Mouse (Mus musculus): ENCODE results near the gene Chkb.
"Not testable (repeated sequence)": the region's sequence is repeated elsewhere in the genome, so short reads cannot be mapped to it uniquely, and the experiment has no call there.

The Chkb gene

GRCm38 (mm10) chr15:89452906-89453864, 23.5 kb upstream of the Chkb start:
- peak; percentile 39 for DNase-seq

GRCm38 (mm10) chr15:89442486-89443070, 12.9 kb upstream of the Chkb start:
- peak; percentile 47 for DNase-seq

GRCm38 (mm10) chr15:89435878-89436277, 6.2 kb upstream of the Chkb start:
- DNase-seq, result no peak

- DNase-seq, result peak; percentile 33
Measured at GRCm38 (mm10) chr15:89434136-89434535, 4.4 kb upstream of the Chkb start.

- peak; percentile 71 for DNase-seq
Measured at GRCm38 (mm10) chr15:89432946-89433345, 3.2 kb upstream of the Chkb start.

- DNase-seq, result peak; percentile 40
Measured at GRCm38 (mm10) chr15:89431806-89432205, 2.1 kb upstream of the Chkb start.

- DNase-seq, result no peak
Measured at GRCm38 (mm10) chr15:89431271-89431670, 1.6 kb upstream of the Chkb start.

- not testable (repeated sequence) for DNase-seq
Measured at GRCm38 (mm10) chr15:89430771-89431170, 1.1 kb upstream of the Chkb start.

- peak; percentile 59 for DNase-seq
Measured at GRCm38 (mm10) chr15:89430341-89430740, 633 bp upstream of the Chkb start.

- no peak for DNase-seq
Measured at GRCm38 (mm10) chr15:89428821-89429351, 822 bp downstream of the Chkb start.

GRCm38 (mm10) chr15:89428136-89428790, 1.4 kb downstream of the Chkb start:
- peak; percentile 55 for DNase-seq

- peak; percentile 34 for DNase-seq
Measured at GRCm38 (mm10) chr15:89426716-89427115, 3.0 kb downstream of the Chkb start.

GRCm38 (mm10) chr15:89425711-89426121, 4.0 kb downstream of the Chkb start, which contains the start of gene Cpt1b:
Cpt1b (minus strand) TSS chr15:89425863.
- DNase-seq, result peak; percentile 40

- no peak for DNase-seq
Measured at GRCm38 (mm10) chr15:89424621-89425020, 5.1 kb downstream of the Chkb start.

- peak; percentile 60 for DNase-seq
Measured at GRCm38 (mm10) chr15:89421938-89422337, 7.8 kb downstream of the Chkb start.

- DNase-seq, result peak; percentile 39
Measured at GRCm38 (mm10) chr15:89415282-89415681, 14.4 kb downstream of the Chkb start.

- no peak for DNase-seq
Measured at GRCm38 (mm10) chr15:89410118-89410517, 19.6 kb downstream of the Chkb start, which contains the start of gene Syce3. Syce3 (minus strand) TSS chr15:89410503.

- no peak for DNase-seq
Measured at GRCm38 (mm10) chr15:89406691-89407090, 23.0 kb downstream of the Chkb start.

- no peak for DNase-seq
Measured at GRCm38 (mm10) chr15:89404831-89405623, 24.7 kb downstream of the Chkb start.

- DNase-seq, result no peak
Measured at GRCm38 (mm10) chr15:89402471-89402870, 27.2 kb downstream of the Chkb start.

- no peak for DNase-seq
Measured at GRCm38 (mm10) chr15:89399716-89400115, 30.0 kb downstream of the Chkb start.

GRCm38 (mm10) chr15:89398146-89398545, 31.6 kb downstream of the Chkb start:
- no peak for DNase-seq
